Mouse (Mus musculus) heart, embryonic 16.5 days (tissue): ENCODE measurements around the gene Bhlha15. TPM values are rescaled to one million over a fixed set of nuclear protein-coding genes. Genes with fewer than 3 reads are reported as not detected.

Experiments
- ATAC-seq: fragments of 200-750 bp; cut with Nextera tagmentation; replicated peaks from 2 replicates; pipeline ENCODE4 v1.8.0; 2017; ENCODE audit warnings: moderate number of reproducible peaks; ENCODE audit not compliant: insufficient read depth, low FRiP score; ENCODE audit errors: extremely low read depth
- H3K27ac ChIP-seq: fragments of 300-500 bp; sonication (generic); 2 replicates; pipeline ENCODE4 v1.5.1; 2014; ENCODE audit warnings: mild to moderate bottlenecking, low read length, control low read depth, moderate library complexity
- H3K27me3 ChIP-seq: fragments of 300-500 bp; sonication (generic); 2 replicates; pipeline ENCODE4 v1.6.1; 2014; ENCODE audit warnings: low read length, mixed read lengths; ENCODE audit not compliant: control insufficient read depth, insufficient read depth
- H3K36me3 ChIP-seq: fragments of 300-500 bp; sonication (generic); 2 replicates; pipeline ENCODE4 v1.6.1; 2014; ENCODE audit not compliant: control insufficient read depth, insufficient read depth
- H3K4me1 ChIP-seq: fragments of 300-500 bp; sonication (generic); 2 replicates; pipeline ENCODE4 v1.6.1; 2014; ENCODE audit warnings: low read length, mixed read lengths; ENCODE audit not compliant: control insufficient read depth, insufficient read depth
- H3K4me2 ChIP-seq: fragments of 300-500 bp; sonication (generic); 2 replicates; pipeline ENCODE4 v1.6.1; 2014; ENCODE audit warnings: low read depth, mild to moderate bottlenecking, control low read depth, low read length
- H3K4me3 ChIP-seq: fragments of 300-500 bp; sonication (generic); 2 replicates; pipeline ENCODE4 v1.5.1; 2014; ENCODE audit warnings: mild to moderate bottlenecking, control low read depth, low read length
- H3K9ac ChIP-seq: fragments of 300-500 bp; sonication (generic); 2 replicates; pipeline ENCODE4 v1.6.1; 2014; ENCODE audit warnings: low read length, control low read depth
- H3K9me3 ChIP-seq: fragments of 300-500 bp; sonication (generic); replicated peaks from 2 replicates; pipeline ENCODE4 v1.6.1; 2016; ENCODE audit warnings: low read length; ENCODE audit not compliant: control insufficient read depth
- WGBS: fragments of 180-500 bp; shearing (Covaris S2); extraction: QIAGEN DNeasy Blood & Tissue Kit; methylation state at CpG from one replicate; pipeline ENCODE4 v1.1.7; 2014; 5-methylcytosine and 5-hydroxymethylcytosine counted together
- polyA plus RNA-seq: library from polyadenylated mRNA; unstranded; fragments of >200 nt; fragmentation: Nextera tagmentation; extraction: Ambion mirVana; gene quantifications from 2 replicates; pipeline ENCODE4 v1.2.1, GENCODE M21; 2015

Gene Bhlha15
- polyA plus RNA-seq, 1 experiment from 2014 or later = 0.18 TPM

DNA sequence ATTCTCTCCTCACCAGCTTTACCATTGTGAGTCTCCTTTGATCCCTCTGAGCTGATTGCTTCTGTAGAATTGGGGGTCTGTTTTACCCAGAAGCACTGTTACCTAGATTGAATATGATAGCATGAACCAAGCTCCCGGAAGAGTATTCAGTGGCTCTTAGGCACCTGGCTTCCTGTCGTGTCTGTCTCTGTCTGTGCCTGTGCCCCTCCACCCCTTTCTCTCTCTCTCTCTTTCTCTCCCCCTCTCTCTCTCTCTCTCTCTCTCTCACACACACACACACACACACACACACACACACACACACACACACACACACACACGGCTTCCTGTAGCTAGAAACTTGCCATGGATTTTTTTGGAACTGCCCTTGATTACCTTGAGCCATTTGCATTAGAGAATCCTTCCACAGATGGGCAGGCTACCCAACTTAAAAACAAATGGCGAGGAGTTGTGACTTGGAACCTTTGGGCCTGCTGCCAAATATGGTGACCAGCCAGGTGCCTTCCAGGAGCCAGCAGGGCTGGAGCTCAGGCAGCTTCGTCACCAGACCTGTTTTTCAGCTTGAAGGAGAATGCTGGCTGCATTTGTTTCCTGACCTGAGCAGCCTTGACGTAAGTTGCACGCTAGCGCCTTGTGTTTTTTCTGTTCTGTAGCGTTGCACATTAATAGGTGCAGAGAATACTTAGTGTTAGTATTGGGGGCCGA is 27.1 kb upstream of the Bhlha15 start:
- H3K4me1 ChIP-seq = peaks cover 8% of the 10 kb centered on the region
- H3K27ac ChIP-seq = no peak overlapping the region
- H3K9ac ChIP-seq = no peak overlapping the region
- no peaks in the 10 kb centered on the region for H3K9me3 ChIP-seq
- no peaks in the 10 kb centered on the region for H3K27me3 ChIP-seq
- no peak overlapping the region for H3K4me2 ChIP-seq
- WGBS = 68% methylated on average over 10 of the region's 10 CpGs
- H3K4me3 ChIP-seq = no peak overlapping the region
- H3K36me3 ChIP-seq = peaks cover 7% of the 10 kb centered on the region; the same call in 1 of the 2 replicates
- no peak for ATAC-seq

DNA sequence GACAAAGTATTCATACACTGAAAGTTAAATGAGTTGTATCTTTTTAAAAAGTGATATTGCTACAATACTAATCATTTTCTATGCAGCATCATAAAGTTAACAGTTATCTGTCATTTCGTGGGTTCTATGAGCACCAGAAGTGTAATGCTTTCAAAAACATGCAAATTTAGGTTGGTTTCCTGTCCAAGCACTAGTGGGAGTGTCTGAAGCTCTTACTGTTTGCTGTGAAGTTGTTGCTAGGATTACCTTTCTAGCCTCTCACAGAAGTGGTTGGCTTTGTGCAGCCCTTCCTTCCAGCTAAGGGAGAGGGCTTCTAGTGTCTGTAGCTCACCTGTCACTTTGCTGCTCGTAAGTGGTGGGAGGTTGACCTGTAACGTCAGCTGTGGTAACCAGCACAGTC is 24.3 kb upstream of the Bhlha15 start:
- no peaks in the 10 kb centered on the region for H3K27me3 ChIP-seq
- no peak overlapping the region for H3K4me2 ChIP-seq
- no peak overlapping the region for H3K9ac ChIP-seq
- peaks cover 13% of the 10 kb centered on the region; the same call in 1 of the 2 replicates for H3K36me3 ChIP-seq
- H3K9me3 ChIP-seq = no peaks in the 10 kb centered on the region
- no peak for ATAC-seq
- WGBS = 63% methylated on average over 3 of the region's 3 CpGs
- no peak overlapping the region for H3K4me3 ChIP-seq
- no peak overlapping the region for H3K27ac ChIP-seq
- no peaks in the 10 kb centered on the region for H3K4me1 ChIP-seq

DNA sequence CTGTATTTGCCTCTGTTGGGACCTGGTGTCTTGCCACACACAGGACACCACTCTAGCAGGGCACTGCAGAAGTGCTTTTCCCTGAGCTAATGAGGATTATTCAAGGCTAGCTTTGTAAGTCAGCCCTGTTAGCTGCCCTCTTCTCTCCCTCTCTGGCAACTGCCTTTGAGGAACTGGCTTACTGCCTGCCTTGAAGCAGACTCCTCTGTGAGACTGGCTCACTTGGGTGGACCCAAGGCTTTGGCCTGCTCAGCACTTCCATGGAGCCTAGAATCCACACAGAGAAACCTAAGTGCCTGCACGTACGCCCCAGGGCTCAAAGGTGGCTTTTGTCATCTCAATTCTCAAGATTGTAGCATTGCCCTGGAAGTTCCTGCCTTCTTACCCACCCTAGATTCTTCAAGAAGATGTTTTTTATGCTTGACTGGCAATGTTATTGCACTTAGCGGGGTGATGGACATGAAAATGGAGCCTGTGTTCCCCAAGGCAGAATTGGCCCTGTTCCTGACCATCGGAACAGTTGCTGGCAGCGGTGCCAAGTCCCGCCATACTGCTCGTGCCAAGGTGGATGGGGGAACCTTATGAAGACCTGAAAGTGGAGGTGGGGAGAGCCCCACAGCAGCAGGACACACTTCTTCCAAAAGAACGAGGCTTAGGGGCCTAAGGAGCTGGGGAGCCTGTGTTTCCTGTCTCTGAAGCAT is 20.7 kb upstream of the Bhlha15 start:
- 87% methylated on average over 8 of the region's 8 CpGs for WGBS
- peaks cover 27% of the 10 kb centered on the region for H3K36me3 ChIP-seq
- no peak overlapping the region for H3K27ac ChIP-seq
- H3K4me3 ChIP-seq = no peak overlapping the region
- no peaks in the 10 kb centered on the region for H3K9me3 ChIP-seq
- H3K27me3 ChIP-seq = no peaks in the 10 kb centered on the region
- H3K9ac ChIP-seq = no peak overlapping the region
- no peaks in the 10 kb centered on the region for H3K4me1 ChIP-seq
- no peak for ATAC-seq
- H3K4me2 ChIP-seq = no peak overlapping the region

DNA sequence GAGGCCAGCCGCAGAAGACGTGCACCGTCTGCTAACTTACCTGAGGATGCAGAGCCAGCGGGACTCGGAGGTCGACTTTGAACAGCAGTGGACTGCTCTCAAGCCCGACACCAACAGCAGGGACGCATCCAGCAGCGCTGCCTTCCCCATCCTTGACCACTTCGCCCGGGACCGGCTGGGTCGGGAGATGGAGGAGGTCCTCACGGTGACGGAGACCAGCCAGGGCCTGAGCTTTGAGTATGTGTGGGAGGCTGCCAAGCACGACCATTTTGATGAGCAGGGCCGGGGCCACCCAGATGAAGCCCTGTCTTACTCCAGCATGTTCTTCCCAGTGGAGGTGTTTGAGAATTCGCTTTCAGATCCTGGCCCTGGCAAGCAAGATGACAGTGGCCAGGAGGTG is 16.4 kb upstream of the Bhlha15 start:
- Histone ChIP-seq H3K27me3 (no peaks in the 10 kb centered on the region), H3K4me1 (no peaks in the 10 kb centered on the region), H3K4me3 (no peak overlapping the region), H3K36me3 (peaks cover 41% of the 10 kb centered on the region), H3K27ac (no peak overlapping the region), H3K4me2 (no peak overlapping the region), H3K9me3 (no peaks in the 10 kb centered on the region), H3K9ac (no peak overlapping the region)
- no peak for ATAC-seq
- 92% methylated on average over 18 of the region's 18 CpGs for WGBS

DNA sequence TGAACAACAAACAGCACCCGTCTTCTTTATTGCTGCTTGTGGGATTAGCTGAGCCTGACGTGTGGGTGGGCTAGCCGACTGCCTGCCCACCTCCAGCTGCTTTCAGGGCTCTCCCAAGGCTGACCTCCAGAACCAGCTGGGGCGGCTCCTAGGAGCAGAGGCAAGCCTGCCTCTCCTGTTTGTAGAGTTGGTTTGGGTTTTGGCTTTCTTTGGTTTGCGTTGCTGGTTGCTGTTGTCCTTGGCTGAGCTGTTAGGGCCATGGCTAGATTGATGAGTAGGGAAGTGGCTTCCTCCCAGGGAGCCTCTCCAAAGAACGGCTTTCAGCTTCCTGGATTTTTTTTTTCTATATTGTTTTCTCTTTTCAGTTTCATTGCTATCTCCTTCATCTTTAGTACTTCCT is 11.9 kb upstream of the Bhlha15 start:
- H3K9me3 ChIP-seq = no peaks in the 10 kb centered on the region

DNA sequence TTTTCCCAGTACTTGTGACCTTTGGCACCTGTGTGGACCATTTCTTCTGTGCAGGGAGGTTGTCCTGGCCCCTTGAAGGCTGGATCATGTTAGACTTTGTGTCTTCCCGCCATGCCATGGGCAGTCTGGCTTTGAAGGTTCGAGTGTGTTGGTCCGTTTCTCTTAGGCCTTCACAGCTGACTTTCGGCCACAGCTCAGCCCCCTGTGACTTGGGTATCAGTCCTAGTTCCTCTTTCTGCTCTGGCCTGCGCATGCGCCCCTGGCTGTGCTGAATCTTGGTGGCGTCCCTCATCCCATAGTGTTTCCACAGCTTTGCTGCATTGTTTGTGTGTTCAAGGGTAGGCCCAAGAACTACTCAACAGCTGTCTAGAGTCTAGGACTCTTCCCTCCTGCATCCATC is 8.8 kb upstream of the Bhlha15 start:
- Histone ChIP-seq H3K4me3 (no peak overlapping the region), H3K36me3 (peaks cover 16% of the 10 kb centered on the region), H3K4me1 (peaks cover 10% of the 10 kb centered on the region), H3K27ac (no peak overlapping the region), H3K4me2 (no peak overlapping the region), H3K27me3 (no peaks in the 10 kb centered on the region), H3K9me3 (no peaks in the 10 kb centered on the region), H3K9ac (no peak overlapping the region)
- 91% methylated on average over 7 of the region's 7 CpGs for WGBS
- ATAC-seq = no peak

More for the DNA sequence above, 11.9 kb upstream of the Bhlha15 start:
- no peaks in the 10 kb centered on the region for H3K27me3 ChIP-seq
- no peak for ATAC-seq
- no peak overlapping the region for H3K4me3 ChIP-seq
- 65% methylated on average over 6 of the region's 6 CpGs for WGBS
- H3K27ac ChIP-seq = no peak overlapping the region
- no peak overlapping the region for H3K4me2 ChIP-seq
- H3K36me3 ChIP-seq = peaks cover 27% of the 10 kb centered on the region
- peaks cover 9% of the 10 kb centered on the region for H3K4me1 ChIP-seq
- H3K9ac ChIP-seq = no peak overlapping the region

DNA sequence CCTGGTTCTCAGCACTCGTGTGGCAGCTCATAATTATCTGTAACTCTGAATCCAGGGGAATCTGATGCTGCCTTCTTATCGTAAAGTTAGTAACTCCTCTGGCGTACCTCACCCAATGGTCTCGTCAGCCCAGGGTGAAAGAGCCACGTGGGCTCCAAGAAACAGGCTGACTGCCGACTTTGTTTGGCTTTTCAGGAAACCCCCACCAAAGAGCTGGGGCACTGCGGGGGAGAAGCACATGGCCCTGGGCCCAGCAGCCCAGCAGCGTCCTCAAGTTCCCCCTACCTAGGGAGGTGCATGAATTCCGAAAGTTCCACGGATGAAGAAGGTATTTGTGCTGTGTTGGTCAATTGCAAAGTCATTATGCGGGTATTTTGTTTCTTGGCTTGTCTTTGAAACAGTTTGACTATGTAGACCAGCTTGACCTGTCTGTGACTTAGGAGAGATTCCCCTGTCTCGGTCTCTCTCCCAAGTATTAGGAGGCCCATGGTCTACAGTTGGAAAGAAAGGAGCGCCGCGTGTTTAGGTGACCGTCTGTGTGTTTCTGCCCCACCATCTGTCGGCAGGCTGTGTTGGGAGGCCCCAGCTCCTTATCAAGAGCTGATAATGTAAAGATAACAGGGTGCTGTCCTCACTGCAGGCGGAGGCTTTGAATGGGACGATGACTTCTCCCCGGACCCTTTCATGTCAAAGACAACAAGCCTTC is 7.4 kb upstream of the Bhlha15 start:
- Histone ChIP-seq H3K4me1 (peaks cover 10% of the 10 kb centered on the region), H3K27ac (no peak overlapping the region), H3K36me3 (peaks cover 9% of the 10 kb centered on the region), H3K27me3 (no peaks in the 10 kb centered on the region), H3K9me3 (no peaks in the 10 kb centered on the region), H3K9ac (no peak overlapping the region), H3K4me2 (0 out of 2 replicates have a peak overlapping the region, but pooled peaks have one; percentile 17), H3K4me3 (no peak overlapping the region)
- 31% methylated on average over 20 of the region's 20 CpGs for WGBS
- ATAC-seq = no peak; the same call in 1 of the 2 replicates

DNA sequence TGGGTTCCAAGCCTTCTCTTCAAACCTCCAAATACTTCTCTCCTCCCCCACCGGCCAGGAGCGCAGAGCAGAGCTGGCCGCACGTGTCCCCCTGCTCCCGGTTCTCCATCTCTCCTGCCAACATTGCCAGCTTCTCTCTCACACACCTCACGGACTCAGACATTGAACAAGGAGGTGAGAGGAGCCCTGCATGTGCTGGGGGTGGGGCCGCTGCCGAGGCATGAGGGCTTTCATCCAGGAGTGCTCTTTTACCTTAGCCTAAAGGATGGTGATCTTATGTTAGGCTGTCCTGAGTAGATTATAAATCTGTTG is 6.9 kb upstream of the Bhlha15 start:
- H3K27me3 ChIP-seq = no peaks in the 10 kb centered on the region
- WGBS = 31% methylated on average over 8 of the region's 8 CpGs
- no peak overlapping the region for H3K4me3 ChIP-seq
- peaks cover 9% of the 10 kb centered on the region for H3K36me3 ChIP-seq
- H3K9ac ChIP-seq = no peak overlapping the region
- H3K27ac ChIP-seq = no peak overlapping the region
- 0 out of 2 replicates have a peak overlapping the region, but pooled peaks have one; percentile 17 for H3K4me2 ChIP-seq
- no peak; the same call in 1 of the 2 replicates for ATAC-seq
- no peaks in the 10 kb centered on the region for H3K9me3 ChIP-seq
- H3K4me1 ChIP-seq = peaks cover 10% of the 10 kb centered on the region
